Mouse (Mus musculus) ovary, postnatal 14 days (tissue): ENCODE measurements around the gene Neu1.
"Not testable (repeated sequence)": the region's sequence is repeated elsewhere in the genome, so short reads cannot be mapped to it uniquely, and the experiment has no call there.

ENCODE experiments used
- DNase-seq: peaks from one replicate; pipeline ENCODE4 v3.0.0; 2022; ENCODE audit warnings: low spot score

Gene Neu1

GRCm38 (mm10) chr17:34931061-34931734 lies at the start of gene Neu1:
TSS of gene Neu1 (plus strand) at chr17:34931253.
- DNase-seq = peak; percentile 96

- no peak for DNase-seq
These were observed 49.3 kb upstream of the Neu1 start, which contains the start of gene Gm20547 for GRCm38 (mm10) chr17:34881683-34882310. TSS of gene Gm20547 (minus strand) at chr17:34882042.

- no peak for DNase-seq
These were observed 47.7 kb upstream of the Neu1 start for GRCm38 (mm10) chr17:34883332-34883731.

- no peak for DNase-seq
These were observed 46.3 kb upstream of the Neu1 start for GRCm38 (mm10) chr17:34884704-34885103.

- DNase-seq = no peak
These were observed 45.4 kb upstream of the Neu1 start for GRCm38 (mm10) chr17:34885615-34886014.

GRCm38 (mm10) chr17:34887942-34888341 lies 43.1 kb upstream of the Neu1 start:
- no peak for DNase-seq

- no peak for DNase-seq
These were observed 40.8 kb upstream of the Neu1 start for GRCm38 (mm10) chr17:34890074-34890743.

- no peak for DNase-seq
These were observed 39.7 kb upstream of the Neu1 start for GRCm38 (mm10) chr17:34891377-34891776.

- no peak for DNase-seq
These were observed 37.8 kb upstream of the Neu1 start for GRCm38 (mm10) chr17:34893072-34893824.

GRCm38 (mm10) chr17:34894074-34894597 lies 36.9 kb upstream of the Neu1 start:
- DNase-seq = peak; percentile 93

- DNase-seq = no peak
These were observed 36.1 kb upstream of the Neu1 start for GRCm38 (mm10) chr17:34894801-34895530.

- DNase-seq = no peak
These were observed 35.3 kb upstream of the Neu1 start for GRCm38 (mm10) chr17:34895724-34896123.

- no peak for DNase-seq
These were observed 34.7 kb upstream of the Neu1 start for GRCm38 (mm10) chr17:34896366-34896765.

- DNase-seq = no peak
These were observed 33.5 kb upstream of the Neu1 start for GRCm38 (mm10) chr17:34897373-34898159.

- peak; percentile 75 for DNase-seq
These were observed 32.9 kb upstream of the Neu1 start, which contains the start of the genes C2 and Ehmt2 for GRCm38 (mm10) chr17:34898160-34898586. TSS of gene C2 (minus strand) at chr17:34898265. TSS of gene Ehmt2 (plus strand) at chr17:34898469.

- no peak for DNase-seq
These were observed 32.4 kb upstream of the Neu1 start for GRCm38 (mm10) chr17:34898706-34899052.

- DNase-seq = no peak
These were observed 31.8 kb upstream of the Neu1 start for GRCm38 (mm10) chr17:34899053-34899889.

- DNase-seq = no peak
These were observed 31.2 kb upstream of the Neu1 start for GRCm38 (mm10) chr17:34899890-34900243.

GRCm38 (mm10) chr17:34900826-34901225 lies 30.2 kb upstream of the Neu1 start:
- not testable (repeated sequence) for DNase-seq

- DNase-seq = not testable (repeated sequence)
These were observed 29.1 kb upstream of the Neu1 start for GRCm38 (mm10) chr17:34901948-34902347.
